Mouse (Mus musculus): ENCODE results near the gene Ugt1a9. TPM values are rescaled to one million over a fixed set of nuclear protein-coding genes. Genes with fewer than 3 reads are reported as not detected.

The Ugt1a9 gene
- polyA plus RNA-seq, 1 experiment from 2014 or later: not detected

- DNase-seq (ENCODE audit: low spot score): no peak
- Histone ChIP-seq H3K27ac (replicated peaks) (no peak overlapping the region), H3K4me1 (no peaks in the 10 kb centered on the region), H3K4me3 (no peak overlapping the region), H3K27me3 (replicated peaks; ENCODE audit: low read depth, poor library complexity, severe bottlenecking) (no peaks in the 10 kb centered on the region), H3K36me3 (replicated peaks) (no peaks in the 10 kb centered on the region), H3K9me3 (peaks cover 93% of the 10 kb centered on the region)
- WGBS: 84% methylated on average over 3 of the region's 3 CpGs
Observed at GRCm38 (mm10) chr1:88229566-88229965, 159.0 kb downstream of the Ugt1a9 start.

GRCm38 (mm10) chr1:88229986-88230385, 159.4 kb downstream of the Ugt1a9 start:
- peaks cover 98% of the 10 kb centered on the region for H3K9me3 ChIP-seq
- no peak overlapping the region for H3K27ac ChIP-seq (replicated peaks)
- DNase-seq (ENCODE audit: low spot score): no peak
- no peaks in the 10 kb centered on the region for H3K4me1 ChIP-seq
- no peaks in the 10 kb centered on the region for H3K36me3 ChIP-seq (replicated peaks)
- no peaks in the 10 kb centered on the region for H3K27me3 ChIP-seq (replicated peaks; ENCODE audit: low read depth, poor library complexity, severe bottlenecking)
- H3K4me3 ChIP-seq: no peak overlapping the region
- WGBS: 89% methylated on average over 5 of the region's 5 CpGs

DNA sequence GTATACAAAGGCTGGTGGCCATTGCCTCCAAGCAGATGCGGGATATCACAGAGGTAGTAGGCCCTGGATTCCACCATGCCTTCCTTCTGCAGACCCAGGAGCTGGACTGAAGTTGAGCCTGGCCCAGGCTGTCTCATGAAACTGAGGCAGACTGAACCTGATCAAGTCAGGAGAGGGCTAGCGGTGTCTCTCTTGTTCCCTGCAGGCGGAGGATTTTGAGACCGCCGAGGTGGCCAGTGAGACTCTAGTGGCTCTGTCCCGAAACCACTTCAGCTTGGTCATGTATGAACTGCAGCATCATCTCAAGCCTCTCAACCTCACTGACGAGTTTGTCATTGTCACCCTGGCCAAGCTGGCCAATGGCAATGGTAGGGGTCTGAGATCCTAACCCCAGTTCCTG, 159.8 kb downstream of the Ugt1a9 start:
- WGBS: 69% methylated on average over 7 of the region's 7 CpGs
- Histone ChIP-seq H3K27me3 (replicated peaks; ENCODE audit: low read depth, poor library complexity, severe bottlenecking) (no peaks in the 10 kb centered on the region), H3K4me3 (no peak overlapping the region), H3K9me3 (peaks cover 100% of the 10 kb centered on the region), H3K4me1 (no peaks in the 10 kb centered on the region), H3K36me3 (replicated peaks) (no peaks in the 10 kb centered on the region), H3K27ac (replicated peaks) (no peak overlapping the region)
- DNase-seq (ENCODE audit: low spot score): no peak

DNA sequence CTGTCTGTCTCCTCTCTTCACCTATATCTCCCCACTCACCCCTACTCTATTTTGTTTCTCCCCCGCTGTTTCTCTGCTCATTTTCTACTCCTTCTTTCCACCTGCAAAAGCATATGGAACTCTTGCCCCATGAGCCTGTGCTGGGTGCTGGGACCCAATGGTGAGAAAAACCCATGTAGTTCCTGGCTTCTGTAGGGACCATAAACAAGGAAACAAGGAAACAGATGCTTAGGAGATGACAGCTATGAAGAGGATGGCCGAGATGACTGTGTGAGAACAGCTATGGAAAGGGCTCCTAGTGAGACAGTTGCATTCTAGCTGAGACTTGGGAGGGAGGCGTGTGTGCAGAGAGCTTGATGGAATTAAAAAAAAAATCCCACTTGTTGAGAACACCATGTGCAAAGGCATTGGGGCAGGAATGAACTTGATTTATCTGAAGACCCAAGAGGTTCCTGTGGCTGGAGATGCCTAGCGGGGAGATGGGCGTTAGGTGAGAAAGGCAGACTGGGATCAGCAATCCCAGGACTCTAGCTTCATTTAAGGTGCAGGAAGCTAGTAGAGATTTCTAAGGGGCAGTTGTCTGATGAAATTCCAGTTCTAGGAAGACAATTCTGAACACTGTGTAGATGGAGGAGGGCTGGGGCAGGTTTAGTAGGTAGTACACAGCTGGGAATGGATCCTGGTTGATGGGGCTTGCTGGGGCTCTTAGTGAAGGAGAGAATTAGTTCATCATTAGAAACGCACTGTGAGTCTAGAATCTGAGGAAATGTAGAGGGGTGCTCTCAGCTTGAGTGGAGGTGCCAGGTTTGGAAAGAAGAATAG, 160.6 kb downstream of the Ugt1a9 start:
- DNase-seq (ENCODE audit: low spot score): no peak
- no peaks in the 10 kb centered on the region for H3K36me3 ChIP-seq (replicated peaks)
- no peaks in the 10 kb centered on the region for H3K27me3 ChIP-seq (replicated peaks; ENCODE audit: low read depth, poor library complexity, severe bottlenecking)
- H3K9me3 ChIP-seq: peaks cover 100% of the 10 kb centered on the region
- H3K4me1 ChIP-seq: no peaks in the 10 kb centered on the region
- 76% methylated on average over 6 of the region's 6 CpGs for WGBS
- H3K4me3 ChIP-seq: no peak overlapping the region
- no peak overlapping the region for H3K27ac ChIP-seq (replicated peaks)

DNA sequence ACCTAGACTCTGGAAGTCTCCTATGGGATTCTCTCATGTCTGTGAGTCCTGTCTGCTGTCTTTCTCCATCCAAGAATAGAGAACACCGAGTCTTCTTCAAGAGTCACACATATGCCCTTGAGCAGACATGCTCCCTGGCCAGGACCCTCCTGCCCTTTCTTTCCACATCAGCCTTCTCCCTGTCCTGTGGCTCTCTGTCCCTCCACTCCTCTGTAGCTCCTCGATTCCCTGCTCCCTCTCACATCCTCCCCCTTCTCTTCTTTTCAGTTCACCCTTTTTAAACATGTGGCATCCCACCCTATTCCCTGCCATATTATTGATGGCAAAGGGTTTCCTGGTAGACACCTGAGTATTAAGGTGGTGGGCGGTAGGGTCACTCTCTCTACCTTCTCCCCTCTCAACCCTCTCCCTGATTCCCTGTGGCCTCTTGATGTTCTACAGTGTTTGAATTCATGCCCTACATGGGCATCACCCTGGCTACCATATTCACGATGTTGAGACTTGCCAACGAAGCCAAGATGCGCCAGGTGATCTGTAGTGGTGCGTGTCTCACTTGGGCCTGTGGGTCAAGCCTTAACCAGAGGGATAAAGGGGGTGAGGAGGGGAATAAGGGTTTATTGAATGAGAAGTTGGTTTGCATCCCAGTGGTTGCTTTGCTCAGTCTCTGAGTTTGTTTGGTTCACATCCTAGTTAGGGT, 161.4 kb downstream of the Ugt1a9 start:
- no peaks in the 10 kb centered on the region for H3K27me3 ChIP-seq (replicated peaks; ENCODE audit: low read depth, poor library complexity, severe bottlenecking)
- H3K27ac ChIP-seq (replicated peaks): no peak overlapping the region
- H3K9me3 ChIP-seq: peaks cover 97% of the 10 kb centered on the region
- H3K4me1 ChIP-seq: no peaks in the 10 kb centered on the region
- no peak overlapping the region for H3K4me3 ChIP-seq
- DNase-seq (ENCODE audit: low spot score): no peak
- no peaks in the 10 kb centered on the region for H3K36me3 ChIP-seq (replicated peaks)
- 69% methylated on average over 7 of the region's 7 CpGs for WGBS

DNA sequence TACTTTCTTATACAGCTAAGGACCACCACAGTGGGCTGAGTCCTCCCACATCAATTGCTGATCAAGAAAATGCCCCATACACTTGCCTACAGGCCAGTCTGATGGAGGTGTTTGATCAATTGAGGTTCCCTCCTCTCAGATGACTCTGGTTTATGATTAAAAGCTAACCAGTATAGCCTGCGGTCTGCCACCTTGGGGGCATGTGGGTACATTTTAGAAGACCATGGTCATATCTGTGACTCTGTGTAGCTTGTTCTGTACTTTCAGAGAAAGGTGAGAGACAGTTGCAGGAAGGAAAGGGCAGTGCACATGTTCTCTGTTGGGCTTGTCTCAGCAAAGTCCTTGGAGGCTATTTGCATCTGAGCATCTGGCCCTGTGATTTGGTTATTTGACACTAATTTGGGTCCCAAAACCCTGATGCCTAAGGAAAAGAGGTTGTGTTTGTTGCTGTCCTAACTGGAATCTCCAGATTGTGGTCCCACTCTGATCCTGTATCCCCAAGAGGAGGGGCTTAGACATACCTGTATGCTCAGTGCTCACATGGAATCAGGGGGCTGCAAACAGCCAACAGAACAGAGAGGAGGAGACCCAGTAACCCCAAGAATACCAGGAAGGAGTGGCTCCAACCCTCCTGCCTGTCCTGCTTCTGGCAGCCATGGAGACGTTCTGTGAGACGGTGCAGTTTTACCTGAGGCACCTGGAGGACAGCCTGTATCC, 162.2 kb downstream of the Ugt1a9 start:
- Histone ChIP-seq H3K27me3 (replicated peaks; ENCODE audit: low read depth, poor library complexity, severe bottlenecking) (no peaks in the 10 kb centered on the region), H3K4me1 (no peaks in the 10 kb centered on the region), H3K9me3 (peaks cover 97% of the 10 kb centered on the region), H3K4me3 (no peak overlapping the region), H3K36me3 (replicated peaks) (no peaks in the 10 kb centered on the region), H3K27ac (replicated peaks) (no peak overlapping the region)
- WGBS: 56% methylated on average over 3 of the region's 3 CpGs
- no peak for DNase-seq (ENCODE audit: low spot score)

- no peak overlapping the region for H3K4me3 ChIP-seq
- WGBS: 68% methylated on average over 14 of the region's 14 CpGs
- no peaks in the 10 kb centered on the region for H3K27me3 ChIP-seq (replicated peaks; ENCODE audit: low read depth, poor library complexity, severe bottlenecking)
- no peak for DNase-seq (ENCODE audit: low spot score)
- no peak overlapping the region for H3K27ac ChIP-seq (replicated peaks)
- H3K36me3 ChIP-seq (replicated peaks): no peaks in the 10 kb centered on the region
- H3K4me1 ChIP-seq: no peaks in the 10 kb centered on the region
- H3K9me3 ChIP-seq: peaks cover 97% of the 10 kb centered on the region
Observed at GRCm38 (mm10) chr1:88233421-88234247, 163.0 kb downstream of the Ugt1a9 start.

GRCm38 (mm10) chr1:88234248-88234610, 163.6 kb downstream of the Ugt1a9 start:
- DNase-seq (ENCODE audit: low spot score): no peak
- 65% methylated on average over 4 of the region's 4 CpGs for WGBS

GRCm38 (mm10) chr1:88234646-88235045, 164.0 kb downstream of the Ugt1a9 start:
- Histone ChIP-seq H3K27me3 (replicated peaks; ENCODE audit: low read depth, poor library complexity, severe bottlenecking) (no peaks in the 10 kb centered on the region), H3K27ac (replicated peaks) (no peak overlapping the region), H3K36me3 (replicated peaks) (no peaks in the 10 kb centered on the region), H3K9me3 (peaks cover 97% of the 10 kb centered on the region), H3K4me3 (no peak overlapping the region), H3K4me1 (no peaks in the 10 kb centered on the region)
- DNase-seq (ENCODE audit: low spot score): no peak
- 46% methylated on average over 5 of the region's 5 CpGs for WGBS

More at GRCm38 (mm10) chr1:88234248-88234610, 163.6 kb downstream of the Ugt1a9 start:
- no peak overlapping the region for H3K4me3 ChIP-seq
- H3K27ac ChIP-seq (replicated peaks): no peak overlapping the region
- H3K9me3 ChIP-seq: peaks cover 97% of the 10 kb centered on the region
- H3K27me3 ChIP-seq (replicated peaks; ENCODE audit: low read depth, poor library complexity, severe bottlenecking): no peaks in the 10 kb centered on the region
- H3K36me3 ChIP-seq (replicated peaks): no peaks in the 10 kb centered on the region
- no peaks in the 10 kb centered on the region for H3K4me1 ChIP-seq

DNA sequence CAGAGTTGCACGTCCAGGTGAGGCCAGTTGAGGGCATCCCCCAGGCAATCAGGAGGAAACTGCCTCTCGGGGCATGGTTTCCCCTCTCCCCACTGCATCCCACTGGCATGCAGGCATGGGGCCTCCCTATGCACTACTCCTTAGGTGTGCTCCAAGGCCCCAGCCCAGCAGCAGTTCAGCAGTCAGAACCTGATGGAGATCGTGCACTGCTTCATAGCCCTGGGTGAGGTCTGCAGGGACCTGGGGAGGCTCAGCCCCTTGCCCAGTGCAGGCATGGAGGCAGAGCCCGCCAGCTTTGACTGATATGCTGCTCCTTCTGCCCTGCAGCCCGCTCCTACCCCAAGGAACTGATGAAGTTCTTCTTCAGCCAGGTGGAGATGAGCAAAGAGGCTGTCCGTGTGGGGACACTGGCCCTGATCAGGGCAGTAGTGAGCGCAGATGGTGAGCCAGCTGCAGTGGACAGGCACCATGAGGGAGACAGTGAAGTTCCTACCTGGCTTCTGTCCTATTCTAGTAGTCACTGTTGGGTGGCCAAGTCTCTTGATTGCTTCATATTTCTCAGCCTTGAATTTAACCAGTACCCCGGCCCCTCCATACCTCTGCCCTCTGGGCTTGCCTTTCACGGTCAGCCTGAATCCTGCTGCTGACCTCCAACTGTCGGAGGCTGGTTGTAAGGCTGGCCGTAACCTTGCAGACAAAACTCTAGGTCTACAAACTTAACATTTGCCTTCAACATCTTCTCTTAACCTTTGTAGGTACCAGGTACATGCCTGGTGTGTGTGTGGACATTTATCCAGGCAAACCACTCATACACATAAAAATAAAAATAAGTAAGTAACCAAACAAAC, 164.7 kb downstream of the Ugt1a9 start:
- Histone ChIP-seq H3K36me3 (replicated peaks) (no peaks in the 10 kb centered on the region), H3K27me3 (replicated peaks; ENCODE audit: low read depth, poor library complexity, severe bottlenecking) (no peaks in the 10 kb centered on the region), H3K4me1 (no peaks in the 10 kb centered on the region), H3K9me3 (peaks cover 97% of the 10 kb centered on the region), H3K27ac (replicated peaks) (no peak overlapping the region), H3K4me3 (no peak overlapping the region)
- DNase-seq (ENCODE audit: low spot score): no peak
- 66% methylated on average over 11 of the region's 11 CpGs for WGBS

DNA sequence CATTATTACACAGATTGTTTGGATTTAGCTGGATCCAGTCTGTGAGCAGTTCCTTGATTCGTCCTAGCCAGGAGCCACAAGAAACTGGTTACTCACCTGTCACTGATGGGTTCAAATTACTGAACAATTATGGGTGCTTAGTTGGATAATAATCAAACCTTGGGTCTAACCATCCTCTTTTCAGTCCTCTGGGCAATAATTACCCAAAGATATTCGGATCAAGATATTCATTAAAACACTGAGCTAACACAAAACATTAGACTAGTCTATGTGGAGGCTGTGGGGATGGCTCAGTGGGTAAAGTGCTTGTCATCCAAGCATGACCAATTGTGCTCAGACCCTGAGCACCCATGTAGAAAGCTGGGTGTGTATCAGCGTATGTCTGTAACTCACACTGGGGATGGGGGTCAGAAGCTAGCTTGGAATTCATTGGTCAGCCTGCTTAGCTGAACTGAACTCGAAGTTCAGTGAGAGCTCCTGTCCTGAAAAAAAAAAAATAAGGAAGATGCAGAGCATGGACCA, 165.4 kb downstream of the Ugt1a9 start:
- DNase-seq (ENCODE audit: low spot score): no peak
- Histone ChIP-seq H3K9me3 (peaks cover 97% of the 10 kb centered on the region), H3K27ac (replicated peaks) (no peak overlapping the region), H3K4me1 (no peaks in the 10 kb centered on the region), H3K36me3 (replicated peaks) (no peaks in the 10 kb centered on the region), H3K27me3 (replicated peaks; ENCODE audit: low read depth, poor library complexity, severe bottlenecking) (no peaks in the 10 kb centered on the region), H3K4me3 (no peak overlapping the region)
- 67% methylated on average over 4 of the region's 4 CpGs for WGBS

Data from embryonic facial prominence, embryonic 10.5 days (tissue).